Mouse (Mus musculus) intestine, postnatal 0 days (tissue): ENCODE measurements around the gene Cdc14a. TPM values are rescaled to one million over a fixed set of nuclear protein-coding genes. Genes with fewer than 3 reads are reported as not detected.

Experiments
- ATAC-seq: fragments of 200-750 bp; cut with Nextera tagmentation; 2 replicates; pipeline ENCODE4 v1.8.0; 2017; ENCODE audit warnings: mild to moderate bottlenecking, moderate TSS enrichment, moderate library complexity
- H3K27ac ChIP-seq: fragments of 300-500 bp; sonication (generic); 2 replicates; pipeline ENCODE4 v1.5.1; 2014; ENCODE audit warnings: mild to moderate bottlenecking, low read depth, low read length, moderate library complexity
- H3K27me3 ChIP-seq: fragments of 300-500 bp; sonication (generic); replicated peaks from 2 replicates; pipeline ENCODE4 v1.6.1; 2014; ENCODE audit warnings: low read length, mixed read lengths; ENCODE audit not compliant: control insufficient read depth, insufficient read depth
- H3K36me3 ChIP-seq: fragments of 300-500 bp; sonication (generic); 2 replicates; pipeline ENCODE4 v1.6.1; 2014; ENCODE audit warnings: mild to moderate bottlenecking, moderate library complexity; ENCODE audit not compliant: control insufficient read depth, insufficient read depth
- H3K4me1 ChIP-seq: fragments of 300-500 bp; sonication (generic); replicated peaks from 2 replicates; pipeline ENCODE4 v1.6.1; 2014; ENCODE audit warnings: antibody characterized with exemption, low read length, mixed read lengths; ENCODE audit not compliant: control insufficient read depth, insufficient read depth
- H3K4me2 ChIP-seq: fragments of 300-500 bp; sonication (generic); replicated peaks from 2 replicates; pipeline ENCODE4 v1.6.1; 2014; ENCODE audit warnings: low read depth, mild to moderate bottlenecking, moderate library complexity
- H3K4me3 ChIP-seq: fragments of 300-500 bp; sonication (generic); 2 replicates; pipeline ENCODE4 v1.5.1; 2014; ENCODE audit warnings: low read depth, low read length
- H3K9ac ChIP-seq: fragments of 300-500 bp; sonication (generic); 2 replicates; pipeline ENCODE4 v1.6.1; 2014; ENCODE audit warnings: mild to moderate bottlenecking, low read depth, low read length
- H3K9me3 ChIP-seq: fragments of 300-500 bp; sonication (generic); 2 replicates; pipeline ENCODE4 v1.6.1; 2016; ENCODE audit warnings: mixed run types; ENCODE audit not compliant: control insufficient read depth
- CTCF ChIP-seq: sonication (generic); IDR thresholded peaks from 2 replicates; pipeline ENCODE4 v1.5.1; 2016; ENCODE audit warnings: low read depth, mild to moderate bottlenecking, control low read depth, antibody characterized with exemption, moderate library complexity
- WGBS: fragments of 180-500 bp; shearing (Covaris S2); extraction: QIAGEN DNeasy Blood & Tissue Kit; methylation state at CpG from one replicate; pipeline ENCODE4 v1.1.7; 2014; 5-methylcytosine and 5-hydroxymethylcytosine counted together
- polyA plus RNA-seq: library from polyadenylated mRNA; unstranded; fragments of >200 nt; fragmentation: Nextera tagmentation; extraction: Ambion mirVana; gene quantifications from 2 replicates; pipeline ENCODE4 v1.2.1, GENCODE M21; 2015

Cdc14a gene
- polyA plus RNA-seq, 1 experiment from 2014 or later, result 6.6 TPM

DNA sequence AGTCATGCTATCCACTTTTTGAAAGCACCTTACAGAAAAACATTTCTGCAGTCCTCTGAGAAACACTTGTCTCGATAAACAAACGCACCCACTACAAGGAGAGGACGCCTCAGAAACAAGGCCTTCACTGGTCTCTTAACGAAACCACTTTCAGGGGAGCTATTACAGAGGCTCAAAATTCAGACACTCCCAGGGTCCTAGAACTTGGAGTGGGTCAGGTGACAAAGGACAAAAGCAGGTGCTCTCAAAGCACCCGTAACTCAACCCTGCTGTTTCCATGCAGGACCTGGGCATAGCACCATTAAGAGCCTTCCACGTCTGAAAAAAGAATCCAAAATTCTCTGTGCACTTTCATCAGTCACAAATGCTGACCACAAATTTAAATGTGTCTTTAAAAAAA is 26.5 kb downstream of the Cdc14a start:
- ATAC-seq, result no peak
- Histone ChIP-seq H3K4me1 (no peaks in the 10 kb centered on the region), H3K36me3 (no peaks in the 10 kb centered on the region), H3K27me3 (no peaks in the 10 kb centered on the region), H3K27ac (no peak overlapping the region), H3K4me3 (no peak overlapping the region), H3K9ac (no peak overlapping the region), H3K4me2 (no peak overlapping the region), H3K9me3 (no peaks in the 10 kb centered on the region)
- 92% methylated on average over 6 of the region's 6 CpGs for WGBS
- TF ChIP-seq CTCF, result no peak

DNA sequence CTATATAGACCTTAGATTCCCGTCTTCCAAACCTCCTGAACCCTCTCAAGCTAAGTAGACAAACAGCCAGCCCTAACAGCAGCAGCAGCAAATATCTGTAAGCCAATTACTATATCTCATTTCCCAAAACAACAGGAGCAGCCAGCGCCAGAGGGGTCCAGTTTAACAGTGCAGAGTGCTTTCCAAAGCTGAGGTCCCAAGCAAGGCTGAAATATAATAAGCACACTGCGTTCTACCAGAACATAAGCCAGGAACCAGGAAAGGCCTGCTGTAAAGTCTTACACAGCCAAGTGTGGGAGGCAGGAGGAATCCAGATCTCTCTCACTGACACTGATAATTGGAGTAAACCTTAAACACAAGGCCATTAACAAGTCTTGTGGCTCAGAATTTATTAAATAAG is 27.3 kb downstream of the Cdc14a start:
- no peak overlapping the region for H3K27ac ChIP-seq
- no peaks in the 10 kb centered on the region for H3K27me3 ChIP-seq
- H3K4me2 ChIP-seq, result no peak overlapping the region
- H3K9me3 ChIP-seq, result no peaks in the 10 kb centered on the region
- no peak for TF ChIP-seq CTCF
- no peak overlapping the region for H3K4me3 ChIP-seq
- H3K9ac ChIP-seq, result no peak overlapping the region
- H3K4me1 ChIP-seq, result no peaks in the 10 kb centered on the region
- WGBS, result 72% methylated on average over 3 of the region's 3 CpGs
- no peaks in the 10 kb centered on the region for H3K36me3 ChIP-seq
- no peak for ATAC-seq

DNA sequence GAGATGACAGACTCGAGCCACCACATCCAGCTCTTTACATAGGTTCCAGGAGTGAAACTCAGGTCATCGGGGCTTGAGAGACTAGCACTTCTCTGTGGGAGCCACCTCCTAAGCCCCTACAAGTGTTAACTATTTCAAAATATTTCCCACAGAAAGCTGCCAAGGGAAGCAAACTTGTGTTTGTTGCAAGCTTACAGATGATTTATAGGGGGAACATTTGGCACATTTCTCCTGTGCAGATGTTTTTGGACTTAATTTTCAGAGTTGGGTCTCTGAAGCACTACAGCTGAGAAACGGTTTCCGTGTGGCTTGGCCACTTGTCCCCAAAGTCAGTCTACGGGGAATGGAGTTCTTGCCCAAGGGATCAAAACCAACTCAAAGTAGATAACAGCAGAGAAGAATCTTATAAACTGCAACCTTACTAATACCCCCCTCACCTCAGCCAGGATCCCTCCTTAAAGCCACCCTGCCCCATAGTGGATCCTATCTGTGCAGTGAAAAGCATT is 28.9 kb downstream of the Cdc14a start:
- TF ChIP-seq CTCF, result no peak
- WGBS, result 71% methylated on average over 5 of the region's 5 CpGs
- Histone ChIP-seq H3K4me1 (no peaks in the 10 kb centered on the region), H3K9me3 (no peaks in the 10 kb centered on the region), H3K4me2 (no peak overlapping the region), H3K36me3 (no peaks in the 10 kb centered on the region), H3K9ac (no peak overlapping the region), H3K27me3 (no peaks in the 10 kb centered on the region), H3K27ac (no peak overlapping the region), H3K4me3 (no peak overlapping the region)
- no peak for ATAC-seq

DNA sequence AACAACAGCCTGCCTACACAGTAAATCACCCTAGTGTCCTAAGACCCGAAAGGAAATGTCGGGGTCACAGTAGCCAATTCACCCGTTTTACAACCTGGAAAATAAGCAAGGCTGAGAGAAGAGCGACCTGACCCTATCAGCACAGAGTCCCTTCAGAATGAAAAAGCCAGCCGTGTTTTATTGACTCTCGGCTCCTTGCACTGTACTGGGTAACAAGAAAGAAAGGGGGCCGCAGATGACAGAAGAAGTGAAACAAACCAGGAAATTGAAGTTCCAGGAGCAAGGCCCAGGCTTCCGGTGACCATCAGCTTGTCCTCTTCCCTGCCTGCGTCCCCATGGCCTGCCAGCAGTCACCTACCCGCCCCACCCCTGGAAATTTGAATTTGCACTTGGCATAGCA is 32.4 kb downstream of the Cdc14a start:
- Histone ChIP-seq H3K9me3 (no peaks in the 10 kb centered on the region), H3K9ac (no peak overlapping the region), H3K27me3 (no peaks in the 10 kb centered on the region), H3K36me3 (no peaks in the 10 kb centered on the region), H3K4me1 (no peaks in the 10 kb centered on the region), H3K4me2 (no peak overlapping the region), H3K27ac (no peak overlapping the region), H3K4me3 (no peak overlapping the region)
- no peak for ATAC-seq
- 27% methylated on average over 10 of the region's 10 CpGs for WGBS
- TF ChIP-seq CTCF, result no peak

DNA sequence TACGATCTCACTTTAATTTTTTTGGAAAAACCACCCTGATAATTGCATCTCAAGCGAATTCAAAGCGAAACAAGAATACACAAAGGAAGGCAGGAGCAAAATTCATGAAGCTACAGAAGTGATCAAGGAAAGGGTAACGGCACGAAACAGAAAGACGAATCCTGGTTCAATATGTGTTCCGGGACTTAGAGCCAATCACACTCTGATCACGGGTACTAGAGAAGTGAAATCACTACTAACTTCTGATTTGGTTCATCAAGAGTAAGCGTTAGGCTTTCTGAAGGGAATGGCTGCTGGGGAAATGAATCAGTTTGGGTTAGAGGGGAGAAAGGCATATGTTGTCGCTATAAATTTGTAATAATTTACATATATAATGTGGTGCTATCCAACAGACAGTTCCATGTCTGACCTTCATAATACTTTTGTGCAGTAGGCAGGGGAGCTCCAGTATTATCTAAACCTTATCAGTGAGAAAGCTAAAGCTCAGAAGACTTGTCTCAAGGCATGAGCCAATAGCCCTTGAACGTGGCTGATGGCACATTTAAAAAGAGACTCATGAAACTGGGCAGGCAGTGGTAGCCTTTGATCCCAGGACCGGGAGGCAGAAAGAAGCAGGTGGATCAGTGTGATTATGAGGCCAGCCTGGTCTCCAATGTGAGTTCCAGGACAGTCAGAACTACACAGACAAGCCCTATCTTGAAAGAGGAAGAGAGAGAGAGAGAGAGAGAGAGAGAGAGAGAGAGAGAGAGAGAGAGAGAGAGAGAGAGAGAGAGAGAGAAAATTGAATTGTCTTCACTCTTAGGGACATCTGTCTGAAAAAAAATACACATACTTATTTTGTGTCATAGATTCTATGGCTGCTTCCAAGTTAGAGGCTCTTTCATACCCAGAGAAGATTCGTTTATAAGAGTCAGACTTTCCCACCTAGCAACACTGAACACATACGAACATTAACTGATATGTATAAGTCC is 34.0 kb downstream of the Cdc14a start:
- Histone ChIP-seq H3K36me3 (no peaks in the 10 kb centered on the region), H3K4me1 (no peaks in the 10 kb centered on the region), H3K9ac (no peak overlapping the region), H3K27me3 (no peaks in the 10 kb centered on the region), H3K4me3 (no peak overlapping the region), H3K27ac (no peak overlapping the region; the same call in 1 of the 2 replicates), H3K4me2 (peak overlapping the region; percentile 2; the same call in 1 of the 2 replicates), H3K9me3 (no peaks in the 10 kb centered on the region)
- 82% methylated on average over 14 of the region's 14 CpGs for WGBS
- no peak for ATAC-seq
- no peak for TF ChIP-seq CTCF

DNA sequence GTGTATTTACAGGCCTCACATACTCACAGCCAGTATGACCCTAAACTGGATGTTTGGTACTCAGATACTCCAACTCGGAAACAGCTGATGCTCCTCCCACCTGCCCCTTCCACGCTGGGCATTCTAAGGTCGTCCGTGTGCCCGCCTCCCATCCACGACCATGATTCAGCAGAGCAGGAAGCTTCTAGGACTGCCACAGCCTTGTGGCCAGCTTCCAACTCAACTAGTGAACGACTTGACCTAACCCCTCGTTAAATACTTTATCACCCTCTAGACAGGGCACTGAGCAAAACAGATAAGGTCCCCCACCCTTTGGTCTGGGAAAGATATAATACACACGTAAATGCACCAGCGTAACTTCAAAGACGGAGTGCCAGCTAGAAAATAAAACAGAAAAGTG is 35.0 kb downstream of the Cdc14a start:
- TF ChIP-seq CTCF, result no peak
- no peak overlapping the region for H3K27ac ChIP-seq
- no peaks in the 10 kb centered on the region for H3K9me3 ChIP-seq
- no peaks in the 10 kb centered on the region for H3K36me3 ChIP-seq
- 27% methylated on average over 11 of the region's 11 CpGs for WGBS
- no peak overlapping the region for H3K9ac ChIP-seq
- H3K4me3 ChIP-seq, result no peak overlapping the region
- ATAC-seq, result peak; percentile 63
- no peaks in the 10 kb centered on the region for H3K4me1 ChIP-seq
- peak overlapping the region; percentile 2; the same call in 1 of the 2 replicates for H3K4me2 ChIP-seq
- no peaks in the 10 kb centered on the region for H3K27me3 ChIP-seq
